Mouse (Mus musculus) E14TG2a.4 (cell line): ENCODE results near the gene Styxl1.

Experiments used
- CTCF ChIP-seq: conservative IDR thresholded peaks from 2 replicates; pipeline ENCODE4 v1.5.1; 2014; ENCODE audit warnings: low read length
- NANOG ChIP-seq: IDR thresholded peaks from 2 replicates; pipeline ENCODE4 v1.6.1; 2014; ENCODE audit warnings: borderline replicate concordance, low read length, mixed read lengths

DNA sequence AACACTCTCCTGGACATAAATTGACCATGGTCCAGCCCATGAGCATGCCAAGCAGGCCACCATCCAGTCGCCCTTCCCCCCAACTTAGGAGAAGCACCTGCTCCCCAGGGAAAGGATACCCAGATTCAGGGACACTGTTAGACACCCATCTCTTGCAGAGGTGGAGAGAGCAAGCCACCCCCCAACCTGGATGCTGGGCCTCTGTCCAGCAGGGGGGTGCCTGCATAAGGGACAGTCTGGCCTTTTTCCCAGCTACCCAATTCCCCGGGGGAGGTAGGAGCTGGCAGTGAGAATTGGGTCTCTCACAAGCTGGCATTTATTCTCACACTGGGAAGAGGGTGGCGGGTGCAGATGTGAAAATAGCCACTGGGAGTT, 29.1 kb upstream of the Styxl1 start:
- TF ChIP-seq CTCF = no peak
- TF ChIP-seq NANOG = no peak
